Mouse (Mus musculus) heart, embryonic 11.5 days (tissue): Measurements from ENCODE around the gene Myadml2. TPM values are rescaled to one million over a fixed set of nuclear protein-coding genes. Genes with fewer than 3 reads are reported as not detected.

Experiments
- ATAC-seq: fragments of 200-750 bp; cut with Nextera tagmentation; replicated peaks from 2 replicates; pipeline ENCODE4 v1.8.0; 2017; ENCODE audit warnings: moderate library complexity; ENCODE audit not compliant: insufficient number of reproducible peaks, low FRiP score, low TSS enrichment
- H3K27ac ChIP-seq: fragments of 300-500 bp; sonication (generic); 2 replicates; pipeline ENCODE4 v1.5.1; 2014; ENCODE audit warnings: mild to moderate bottlenecking, low read depth, low read length
- H3K27me3 ChIP-seq: fragments of 300-500 bp; sonication (generic); 2 replicates; pipeline ENCODE4 v1.6.1; 2014; ENCODE audit warnings: mild to moderate bottlenecking, low read length, mixed read lengths; ENCODE audit not compliant: control insufficient read depth, insufficient read depth
- H3K36me3 ChIP-seq: fragments of 300-500 bp; sonication (generic); 2 replicates; pipeline ENCODE4 v1.6.1; 2014; ENCODE audit warnings: mild to moderate bottlenecking, low read length, moderate library complexity, mixed read lengths; ENCODE audit not compliant: control insufficient read depth, insufficient read depth
- H3K4me1 ChIP-seq: fragments of 300-500 bp; sonication (generic); 2 replicates; pipeline ENCODE4 v1.6.1; 2014; ENCODE audit warnings: low read length; ENCODE audit not compliant: control insufficient read depth, insufficient read depth
- H3K4me2 ChIP-seq: fragments of 300-500 bp; sonication (generic); 2 replicates; pipeline ENCODE4 v1.6.1; 2014; ENCODE audit warnings: mild to moderate bottlenecking, moderate library complexity
- H3K4me3 ChIP-seq: fragments of 300-500 bp; sonication (generic); 2 replicates; pipeline ENCODE4 v1.5.1; 2014; ENCODE audit warnings: low read depth, low read length
- H3K9ac ChIP-seq: fragments of 300-500 bp; sonication (generic); 2 replicates; pipeline ENCODE4 v1.6.1; 2014; ENCODE audit warnings: mild to moderate bottlenecking, low read depth, low read length, moderate library complexity
- H3K9me3 ChIP-seq: fragments of 300-500 bp; sonication (generic); replicated peaks from 2 replicates; pipeline ENCODE4 v1.6.1; 2016; ENCODE audit warnings: low read length; ENCODE audit not compliant: control insufficient read depth
- WGBS: fragments of 180-500 bp; shearing (Covaris S2); extraction: QIAGEN DNeasy Blood & Tissue Kit; methylation state at CpG from one replicate; pipeline ENCODE4 v1.1.7; 2014; ENCODE audit not compliant: insufficient replicate concordance; 5-methylcytosine and 5-hydroxymethylcytosine counted together
- polyA plus RNA-seq: library from polyadenylated mRNA; unstranded; fragments of >200 nt; fragmentation: Nextera tagmentation; extraction: Ambion mirVana; gene quantifications from 2 replicates; pipeline ENCODE4 v1.2.1, GENCODE M21; 2014

Myadml2 gene
- polyA plus RNA-seq, 1 experiment from 2014 or later, result 8.1 TPM

DNA sequence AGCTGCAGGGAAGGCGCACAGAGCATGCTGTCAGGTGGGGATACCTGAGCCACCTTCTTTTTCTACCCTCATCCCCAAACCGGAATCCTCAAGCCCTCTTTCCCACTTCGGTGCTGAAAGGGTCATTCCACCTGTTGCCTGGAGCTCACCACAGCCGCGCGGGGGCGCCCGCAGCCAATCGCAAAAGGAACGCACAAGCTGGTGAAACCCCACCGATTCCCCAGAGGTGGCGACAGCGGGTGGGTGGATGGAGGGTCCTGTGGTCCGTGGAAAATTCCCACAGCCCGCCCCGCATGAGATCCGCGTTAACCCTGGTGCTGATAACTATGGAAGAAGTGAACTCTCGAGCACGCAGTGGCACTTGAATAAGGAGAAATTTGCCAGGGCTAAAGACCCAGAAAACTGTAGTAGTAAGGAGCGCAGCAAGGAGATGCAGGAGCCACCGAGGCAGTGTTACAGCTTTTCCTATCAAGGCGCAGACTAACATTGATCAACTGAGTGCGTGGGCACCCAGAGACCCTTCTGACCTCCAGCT, 11.0 kb upstream of the Myadml2 start:
- Histone ChIP-seq H3K4me3 (peak overlapping the region; percentile 49), H3K9me3 (no peaks in the 10 kb centered on the region), H3K4me1 (peaks cover 15% of the 10 kb centered on the region), H3K4me2 (peak overlapping the region; percentile 81), H3K9ac (no peak overlapping the region), H3K27me3 (peaks cover 76% of the 10 kb centered on the region), H3K36me3 (no peaks in the 10 kb centered on the region), H3K27ac (no peak overlapping the region)
- no peak for ATAC-seq
- 4% methylated on average over 24 of the region's 24 CpGs for WGBS

DNA sequence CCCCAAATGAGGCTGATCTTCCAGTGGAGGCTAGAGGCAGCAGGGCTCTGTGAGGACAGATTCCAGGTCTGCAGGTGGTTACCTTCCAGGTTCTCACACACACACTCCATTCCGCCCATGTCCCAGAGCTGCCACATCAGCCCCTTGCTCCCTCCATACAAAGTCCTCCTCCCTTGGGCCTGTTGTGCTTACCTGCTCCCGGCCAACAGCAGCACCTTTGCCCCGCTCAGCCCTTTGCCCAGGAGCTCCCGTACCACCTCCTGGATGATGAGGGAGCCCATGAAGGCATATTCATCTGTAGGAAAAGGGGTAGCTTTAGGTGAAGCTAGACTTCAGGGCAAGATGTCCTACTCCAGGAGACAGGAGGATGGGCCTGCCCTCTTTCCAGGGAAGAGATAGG, 9.3 kb upstream of the Myadml2 start:
- Histone ChIP-seq H3K36me3 (no peaks in the 10 kb centered on the region), H3K27ac (no peak overlapping the region), H3K9me3 (no peaks in the 10 kb centered on the region), H3K9ac (no peak overlapping the region), H3K27me3 (peaks cover 66% of the 10 kb centered on the region), H3K4me3 (no peak overlapping the region), H3K4me1 (peaks cover 11% of the 10 kb centered on the region), H3K4me2 (no peak overlapping the region)
- ATAC-seq, result no peak
- WGBS, result 85% methylated on average over 4 of the region's 4 CpGs

DNA sequence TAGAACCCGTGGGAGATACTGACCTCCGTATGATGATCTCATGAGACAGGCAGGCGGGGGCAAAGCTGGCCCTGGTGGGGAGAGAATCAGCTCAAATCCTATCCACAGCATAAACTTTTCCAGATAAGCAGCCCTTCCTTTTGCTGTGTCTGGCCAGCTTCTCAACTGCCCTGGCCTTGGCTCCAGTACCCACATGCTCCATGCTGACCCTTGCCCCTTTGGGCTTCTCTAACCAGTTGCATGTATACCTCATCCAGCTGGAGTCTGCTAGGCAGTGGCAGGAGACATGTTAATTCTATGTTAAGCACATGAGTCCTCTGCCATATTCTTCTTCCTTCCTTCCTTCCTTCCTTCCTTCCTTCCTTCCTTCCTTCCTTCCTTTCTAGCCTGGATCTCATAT, 6.8 kb upstream of the Myadml2 start:
- no peak for ATAC-seq
- Histone ChIP-seq H3K4me2 (no peak overlapping the region), H3K4me3 (no peak overlapping the region), H3K27me3 (peaks cover 41% of the 10 kb centered on the region), H3K36me3 (no peaks in the 10 kb centered on the region), H3K4me1 (no peaks in the 10 kb centered on the region; the same call in 1 of the 2 replicates), H3K27ac (no peak overlapping the region), H3K9me3 (no peaks in the 10 kb centered on the region), H3K9ac (no peak overlapping the region)
- WGBS, result 71% methylated on average over 3 of the region's 3 CpGs

DNA sequence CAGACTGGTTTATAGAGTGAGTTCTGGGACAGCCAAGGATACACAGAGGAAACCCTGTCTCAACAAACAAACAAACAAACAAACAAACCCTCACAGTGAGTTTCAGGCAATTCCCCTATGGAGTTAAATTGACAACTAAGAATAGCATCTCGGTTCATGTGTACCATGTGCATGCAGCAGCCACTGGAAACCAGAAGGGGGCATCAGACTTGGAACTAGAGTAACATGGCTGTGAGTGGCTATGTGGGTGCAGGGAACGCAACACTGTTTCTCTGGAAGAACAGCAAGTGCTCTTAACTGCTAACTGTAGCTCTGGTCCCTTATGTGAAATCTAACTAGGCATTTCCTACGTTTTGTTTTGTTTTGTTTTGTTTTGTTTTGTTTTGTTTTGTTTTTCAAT, 3.9 kb upstream of the Myadml2 start:
- peaks cover 9% of the 10 kb centered on the region for H3K4me1 ChIP-seq
- no peaks in the 10 kb centered on the region for H3K9me3 ChIP-seq
- no peak overlapping the region for H3K27ac ChIP-seq
- H3K9ac ChIP-seq, result no peak overlapping the region
- H3K27me3 ChIP-seq, result peaks cover 22% of the 10 kb centered on the region
- WGBS, result 64% methylated on average over 3 of the region's 3 CpGs
- no peaks in the 10 kb centered on the region for H3K36me3 ChIP-seq
- H3K4me2 ChIP-seq, result no peak overlapping the region
- H3K4me3 ChIP-seq, result no peak overlapping the region
- no peak for ATAC-seq

DNA sequence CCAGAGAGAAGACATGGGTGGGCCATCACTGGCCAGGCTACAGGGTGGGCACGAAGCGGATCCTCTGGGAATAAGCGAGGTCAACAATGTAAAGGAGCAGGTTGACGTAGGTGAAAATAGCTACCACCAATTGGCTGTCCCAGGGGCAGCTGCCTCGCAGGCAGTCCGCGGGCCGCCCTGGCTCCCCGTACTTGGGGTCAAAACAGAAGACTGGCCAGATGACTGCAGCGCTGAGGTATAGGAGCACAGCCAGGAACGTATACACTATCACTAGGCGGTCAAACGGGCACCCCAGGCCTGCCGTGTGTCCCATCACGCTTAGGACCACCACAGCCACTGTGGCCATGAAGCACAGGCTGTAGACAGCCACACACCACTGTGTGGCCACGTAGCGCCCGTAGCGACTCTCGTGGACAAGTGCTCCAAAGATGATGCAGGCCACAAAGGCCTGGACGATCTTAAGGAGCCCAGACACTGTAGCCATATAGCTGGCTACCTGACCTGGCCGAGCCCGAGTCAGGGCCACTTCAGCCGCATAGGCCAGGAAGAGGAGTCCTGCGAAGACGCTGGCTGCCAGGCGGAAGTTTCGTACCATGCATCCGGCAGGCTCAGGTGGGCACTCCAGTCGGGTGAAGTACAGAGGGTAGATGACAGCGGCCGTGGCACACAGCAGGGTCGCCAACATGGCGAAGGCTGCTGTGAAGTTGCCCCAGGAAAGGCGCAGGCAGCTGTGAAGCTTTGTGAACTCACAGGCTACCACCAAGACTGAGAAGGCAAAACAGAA, 719 bp downstream of the Myadml2 start:
- no peaks in the 10 kb centered on the region for H3K9me3 ChIP-seq
- H3K9ac ChIP-seq, result peak overlapping the region; percentile 71
- ATAC-seq, result no peak
- peak overlapping the region; percentile 90 for H3K27ac ChIP-seq
- H3K4me2 ChIP-seq, result peak overlapping the region; percentile 67
- no peaks in the 10 kb centered on the region for H3K36me3 ChIP-seq
- H3K4me1 ChIP-seq, result peaks cover 23% of the 10 kb centered on the region
- H3K27me3 ChIP-seq, result peaks cover 19% of the 10 kb centered on the region
- 66% methylated on average over 35 of the region's 35 CpGs for WGBS
- peak overlapping the region; percentile 49 for H3K4me3 ChIP-seq

DNA sequence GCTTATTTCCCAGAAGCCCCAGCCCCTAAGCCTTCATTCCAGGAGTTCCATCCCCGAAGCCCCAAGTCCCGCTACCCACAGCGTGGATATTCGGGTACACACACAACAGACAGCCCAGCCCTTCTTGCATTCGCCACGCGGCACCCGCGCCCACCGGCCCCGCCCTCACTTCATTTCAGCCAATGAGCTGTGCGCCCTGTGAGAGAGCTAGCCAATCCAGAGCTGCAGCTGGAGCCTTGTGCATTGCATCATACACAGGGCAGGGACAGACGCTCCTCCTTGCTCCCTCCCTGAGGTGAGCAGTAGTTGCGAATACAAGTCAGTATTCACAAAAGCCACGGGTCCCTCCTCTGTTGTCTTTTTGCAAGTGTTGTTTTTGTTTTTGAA, 4.4 kb downstream of the Myadml2 start, which contains the start of gene Pycr1:
Pycr1 (minus strand) TSS at position 169 of the 387 bp plus-strand sequence.
- Histone ChIP-seq H3K9me3 (no peaks in the 10 kb centered on the region), H3K9ac (peak within 1 kb of the TSS; percentile 75), H3K4me1 (peaks cover 23% of the 10 kb centered on the region), H3K4me2 (peak within 1 kb of the TSS; percentile 98), H3K36me3 (no peaks in the 10 kb centered on the region), H3K27me3 (peaks cover 19% of the 10 kb centered on the region), H3K4me3 (peak within 1 kb of the TSS; percentile 49), H3K27ac (peak within 1 kb of the TSS; percentile 17; the same call in 1 of the 2 replicates)
- peak; percentile 96 for ATAC-seq
- 0% methylated on average over 15 of the region's 15 CpGs for WGBS

DNA sequence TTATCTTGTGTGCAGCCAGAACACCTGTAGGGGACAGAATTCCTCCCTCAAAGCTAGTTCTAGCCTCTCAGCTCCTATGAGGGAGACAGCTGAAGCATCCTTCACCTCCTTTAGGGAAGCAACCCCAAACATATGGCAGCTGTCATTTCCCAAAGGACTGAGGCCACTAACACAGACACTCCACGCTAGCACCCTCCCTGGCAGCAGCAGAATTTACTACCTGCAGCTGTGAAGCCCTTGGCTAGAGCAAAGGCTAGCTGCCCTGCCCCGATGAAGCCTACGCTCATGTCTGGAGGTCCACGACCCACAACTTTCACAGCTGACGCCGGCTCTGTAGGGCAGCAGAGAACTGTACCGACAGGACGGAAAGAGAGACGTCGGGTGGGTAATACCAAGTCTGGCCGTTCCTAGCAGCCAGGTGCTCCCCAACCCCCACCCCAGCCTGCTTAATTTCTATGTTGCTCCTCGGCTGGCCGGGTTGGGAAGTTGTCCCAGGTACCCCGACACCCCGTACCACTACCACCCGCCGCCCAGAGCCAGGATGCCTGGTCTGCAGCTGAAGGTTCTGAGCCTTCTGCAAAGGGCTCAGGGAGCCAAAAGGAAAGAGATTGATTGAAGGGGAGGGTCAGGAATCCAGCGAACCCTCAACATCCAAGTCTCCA, 4.9 kb downstream of the Myadml2 start:
- H3K9me3 ChIP-seq, result no peaks in the 10 kb centered on the region
- H3K36me3 ChIP-seq, result no peaks in the 10 kb centered on the region
- H3K27ac ChIP-seq, result 0 out of 2 replicates have a peak overlapping the region, but pooled peaks have one; percentile 15
- peaks cover 17% of the 10 kb centered on the region for H3K27me3 ChIP-seq
- WGBS, result 2% methylated on average over 18 of the region's 18 CpGs
- peak overlapping the region; percentile 49 for H3K4me3 ChIP-seq
- peak; percentile 50; the same call in 1 of the 2 replicates for ATAC-seq
- peak overlapping the region; percentile 75 for H3K9ac ChIP-seq
- H3K4me2 ChIP-seq, result peak overlapping the region; percentile 98
- peaks cover 23% of the 10 kb centered on the region for H3K4me1 ChIP-seq

DNA sequence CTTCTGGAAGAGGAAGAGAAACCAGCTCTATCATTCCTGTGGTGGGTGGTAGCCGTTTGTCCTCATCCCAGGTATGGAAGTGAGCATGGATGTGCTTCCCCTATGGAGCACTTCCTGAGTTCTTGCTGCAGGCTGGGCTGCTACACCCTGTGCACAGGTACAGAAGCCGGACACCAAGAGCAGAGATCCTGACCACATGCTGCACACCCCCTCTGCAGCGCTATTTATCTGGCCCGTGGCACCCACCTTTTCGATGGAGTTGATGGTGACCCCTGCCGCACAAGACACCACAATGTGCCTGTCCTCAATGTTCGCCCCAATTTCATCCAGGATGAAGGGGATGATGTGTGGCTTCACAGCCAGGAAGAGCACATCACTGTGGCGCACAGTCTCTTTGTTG, 6.1 kb downstream of the Myadml2 start:
- no peak overlapping the region for H3K4me3 ChIP-seq
- H3K27me3 ChIP-seq, result peaks cover 9% of the 10 kb centered on the region; the same call in 1 of the 2 replicates
- ATAC-seq, result no peak
- H3K9me3 ChIP-seq, result no peaks in the 10 kb centered on the region
- H3K4me1 ChIP-seq, result peaks cover 13% of the 10 kb centered on the region; the same call in 1 of the 2 replicates
- H3K9ac ChIP-seq, result no peak overlapping the region
- H3K4me2 ChIP-seq, result no peak overlapping the region
- 84% methylated on average over 8 of the region's 8 CpGs for WGBS
- H3K36me3 ChIP-seq, result no peaks in the 10 kb centered on the region
- H3K27ac ChIP-seq, result no peak overlapping the region
